Mouse (Mus musculus): ENCODE data around the gene Cts3. TPM values are rescaled to one million over a fixed set of nuclear protein-coding genes. Genes with fewer than 3 reads are reported as not detected.
"Not testable (repeated sequence)": the region's sequence is repeated elsewhere in the genome, so short reads cannot be mapped to it uniquely, and the experiment has no call there.

Cts3 gene
- polyA plus RNA-seq (2012; rRNA removed): 0.48 and 2.3 TPM in 2 replicates

DNA sequence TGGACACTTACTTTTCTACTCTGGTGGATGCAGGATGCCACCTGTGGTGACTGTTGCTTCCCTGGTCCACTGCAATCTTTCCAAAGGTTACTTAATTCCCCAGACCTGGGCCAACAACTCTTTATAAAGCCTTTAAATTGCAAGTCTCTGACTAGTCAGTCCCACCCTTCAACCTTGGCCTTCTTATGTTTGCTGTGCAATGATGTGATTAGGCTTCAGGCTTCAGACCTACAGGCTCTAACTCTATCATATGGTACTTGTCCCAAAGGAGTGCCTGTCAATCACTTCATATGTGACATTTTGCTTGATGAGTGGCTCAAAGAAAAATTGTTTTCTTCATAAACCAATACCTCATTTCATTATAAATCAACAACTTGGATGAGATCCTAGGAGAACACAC is at the start of gene Cts3:
Gene Cts3 (minus strand): TSS at position 101 of the 400 bp plus-strand sequence.
- no peak for DNase-seq (ENCODE audit: extremely low spot score in 1 of 2, low spot score in 1 of 2)

DNA sequence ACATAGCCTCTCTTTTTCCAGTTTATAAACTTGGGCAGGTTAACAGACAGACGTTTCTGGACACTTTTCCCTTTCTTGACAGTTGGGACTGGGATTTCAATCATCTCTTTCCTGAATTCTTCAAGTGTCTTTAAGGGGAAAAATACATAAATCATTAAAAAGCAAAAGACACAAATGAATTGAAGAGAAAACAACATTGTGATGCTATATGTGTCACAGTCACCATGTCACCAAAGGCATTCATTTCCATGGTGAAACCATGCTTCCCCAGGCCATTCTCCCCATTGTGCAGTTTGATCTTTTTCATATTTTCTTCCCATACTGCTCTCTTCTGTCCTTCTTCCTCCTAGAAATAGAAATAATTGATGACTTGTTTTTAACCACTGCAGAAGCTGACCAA is 1.9 kb downstream of the Cts3 start, which contains the start of gene Gm49352:
Gene Gm49352 (minus strand): TSS at position 101 of the 400 bp plus-strand sequence.
- DNase-seq (ENCODE audit: extremely low spot score in 1 of 2, low spot score in 1 of 2): not testable (repeated sequence)

DNA sequence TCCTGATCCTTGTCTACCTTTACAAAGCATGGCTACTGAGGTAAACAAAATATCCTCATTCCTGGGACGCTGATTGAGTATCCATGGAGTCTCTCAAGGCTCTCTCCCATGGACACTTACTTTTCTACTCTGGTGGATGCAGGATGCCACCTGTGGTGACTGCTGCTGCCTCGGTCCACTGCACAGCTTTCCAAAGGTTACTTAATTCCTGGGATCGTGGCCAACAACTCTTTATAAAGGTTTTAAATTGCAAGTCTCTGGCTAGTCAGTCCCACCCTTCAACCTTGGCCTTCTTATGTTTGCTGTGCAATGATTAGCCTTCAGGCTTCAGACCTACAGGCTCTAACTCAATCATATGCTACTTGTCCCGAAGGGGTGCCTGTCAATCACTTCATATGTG is 28.3 kb downstream of the Cts3 start, which contains the start of gene Ctsm:
Gene Ctsm (minus strand): TSS at position 209 of the 400 bp plus-strand sequence.
- no peak for DNase-seq (ENCODE audit: extremely low spot score in 1 of 2, low spot score in 1 of 2)

Other genes starting within 250 kb of the Cts3 start
- gene Cts7, start 211.9 kb downstream of the Cts3 start, polyA plus RNA-seq (2012; rRNA removed): not detected in 2 replicates
- gene Ctsm, start 28.3 kb downstream of the Cts3 start, polyA plus RNA-seq (2012; rRNA removed): 0.36 and 1.7 TPM in 2 replicates
- gene Gm49352, start 2.0 kb downstream of the Cts3 start, polyA plus RNA-seq (2012; rRNA removed): 0.40 TPM in 1 of 2 replicates, not detected in the other

Data from frontal cortex, adult 2 months (tissue).